Mouse (Mus musculus): ENCODE measurements around the gene Dusp14. TPM values are rescaled to one million over a fixed set of nuclear protein-coding genes. Genes with fewer than 3 reads are reported as not detected.

The Dusp14 gene
- total and polyA plus RNA-seq, 2 experiments from 2014 or later, result 1.4 to 8.2 TPM

- H3K36me3 ChIP-seq (replicated peaks; ENCODE audit: control insufficient read depth, insufficient read depth, low read length), result no peaks in the 10 kb centered on the region
- H3K4me1 ChIP-seq (ENCODE audit: control insufficient read depth, insufficient read depth), result peaks cover 16% of the 10 kb centered on the region; the same call in 1 of the 2 replicates
- 19% methylated on average over 18 of the region's 18 CpGs for WGBS
- no peak overlapping the region for H3K27ac ChIP-seq (ENCODE audit: low read depth)
- DNase-seq (ENCODE audit: low spot score) (peak; percentile 44), ATAC-seq (ENCODE audit: insufficient read depth, low read depth) (no peak)
- peak overlapping the region; percentile 96; the same call in 1 of the 2 replicates for H3K4me2 ChIP-seq (ENCODE audit: low read depth, low read length)
- H3K9ac ChIP-seq (replicated peaks; ENCODE audit: low read depth, low read length), result no peak overlapping the region
- TF ChIP-seq CTCF (IDR thresholded peaks at IDR 0.05; ENCODE audit: low read depth) (no peak), EP300 (IDR thresholded peaks at IDR 0.05; ENCODE audit: low read depth) (no peak)
- H3K4me3 ChIP-seq (ENCODE audit: low read depth, low read length), result peak overlapping the region; percentile 64
- H3K9me3 ChIP-seq (replicated peaks; ENCODE audit: control insufficient read depth, low read length), result no peaks in the 10 kb centered on the region
- peaks cover 37% of the 10 kb centered on the region for H3K27me3 ChIP-seq (ENCODE audit: control insufficient read depth, insufficient read depth, low read length)
These were observed 2.0 kb downstream of the Dusp14 start for GRCm38 (mm10) chr11:84066927-84067645.

- Histone ChIP-seq H3K9me3 (replicated peaks; ENCODE audit: control insufficient read depth, low read length) (no peaks in the 10 kb centered on the region), H3K27me3 (ENCODE audit: control insufficient read depth, insufficient read depth, low read length) (peaks cover 41% of the 10 kb centered on the region), H3K9ac (replicated peaks; ENCODE audit: low read depth, low read length) (no peak overlapping the region), H3K27ac (ENCODE audit: low read depth) (no peak overlapping the region), H3K4me2 (ENCODE audit: low read depth, low read length) (peak overlapping the region; percentile 1; the same call in 1 of the 2 replicates), H3K36me3 (replicated peaks; ENCODE audit: control insufficient read depth, insufficient read depth, low read length) (no peaks in the 10 kb centered on the region), H3K4me1 (ENCODE audit: control insufficient read depth, insufficient read depth) (peaks cover 16% of the 10 kb centered on the region; the same call in 1 of the 2 replicates), H3K4me3 (ENCODE audit: low read depth, low read length) (no peak overlapping the region)
- WGBS, result 6% methylated on average over 11 of the region's 11 CpGs
- TF ChIP-seq CTCF (IDR thresholded peaks at IDR 0.05; ENCODE audit: low read depth), result peak; percentile 46; the same call in 1 of the 2 replicates
- no peak for TF ChIP-seq EP300 (IDR thresholded peaks at IDR 0.05; ENCODE audit: low read depth)
- ATAC-seq (ENCODE audit: insufficient read depth, low read depth), result no peak
- DNase-seq (ENCODE audit: low spot score), result peak; percentile 47
These were observed 3.0 kb downstream of the Dusp14 start for GRCm38 (mm10) chr11:84066071-84066481.

- no peak overlapping the region for H3K4me3 ChIP-seq (ENCODE audit: low read depth, low read length)
- H3K4me1 ChIP-seq (ENCODE audit: control insufficient read depth, insufficient read depth), result peaks cover 13% of the 10 kb centered on the region; the same call in 1 of the 2 replicates
- H3K9me3 ChIP-seq (replicated peaks; ENCODE audit: control insufficient read depth, low read length), result no peaks in the 10 kb centered on the region
- 83% methylated on average over 3 of the region's 3 CpGs for WGBS
- ATAC-seq (ENCODE audit: insufficient read depth, low read depth) (no peak), DNase-seq (ENCODE audit: low spot score) (no peak)
- no peak overlapping the region for H3K27ac ChIP-seq (ENCODE audit: low read depth)
- no peaks in the 10 kb centered on the region for H3K36me3 ChIP-seq (replicated peaks; ENCODE audit: control insufficient read depth, insufficient read depth, low read length)
- TF ChIP-seq EP300 (IDR thresholded peaks at IDR 0.05; ENCODE audit: low read depth), result no peak
- TF ChIP-seq CTCF (IDR thresholded peaks at IDR 0.05; ENCODE audit: low read depth), result no peak
- H3K9ac ChIP-seq (replicated peaks; ENCODE audit: low read depth, low read length), result no peak overlapping the region
- H3K4me2 ChIP-seq (ENCODE audit: low read depth, low read length), result no peak overlapping the region
- peaks cover 28% of the 10 kb centered on the region for H3K27me3 ChIP-seq (ENCODE audit: control insufficient read depth, insufficient read depth, low read length)
These were observed 5.3 kb downstream of the Dusp14 start for GRCm38 (mm10) chr11:84063631-84064209.

GRCm38 (mm10) chr11:84062805-84063204 is 6.3 kb downstream of the Dusp14 start:
- Histone ChIP-seq H3K9me3 (replicated peaks; ENCODE audit: control insufficient read depth, low read length) (no peaks in the 10 kb centered on the region), H3K27ac (ENCODE audit: low read depth) (no peak overlapping the region), H3K9ac (replicated peaks; ENCODE audit: low read depth, low read length) (no peak overlapping the region), H3K4me3 (ENCODE audit: low read depth, low read length) (no peak overlapping the region), H3K4me1 (ENCODE audit: control insufficient read depth, insufficient read depth) (0 out of 2 replicates have a peak, but pooled peaks cover 8% of the 10 kb centered on the region), H3K4me2 (ENCODE audit: low read depth, low read length) (no peak overlapping the region), H3K36me3 (replicated peaks; ENCODE audit: control insufficient read depth, insufficient read depth, low read length) (no peaks in the 10 kb centered on the region), H3K27me3 (ENCODE audit: control insufficient read depth, insufficient read depth, low read length) (peaks cover 28% of the 10 kb centered on the region)
- WGBS, result 35% methylated on average over 2 of the region's 2 CpGs
- no peak for TF ChIP-seq CTCF (IDR thresholded peaks at IDR 0.05; ENCODE audit: low read depth)
- ATAC-seq (ENCODE audit: insufficient read depth, low read depth), result peak; percentile 47; the same call in 1 of the 2 replicates
- DNase-seq (ENCODE audit: low spot score), result peak; percentile 65

GRCm38 (mm10) chr11:84061881-84062280 is 7.2 kb downstream of the Dusp14 start:
- no peaks in the 10 kb centered on the region for H3K9me3 ChIP-seq (replicated peaks; ENCODE audit: control insufficient read depth, low read length)
- no peak overlapping the region for H3K9ac ChIP-seq (replicated peaks; ENCODE audit: low read depth, low read length)
- no peak overlapping the region for H3K4me3 ChIP-seq (ENCODE audit: low read depth, low read length)
- 0 out of 2 replicates have a peak, but pooled peaks cover 6% of the 10 kb centered on the region for H3K4me1 ChIP-seq (ENCODE audit: control insufficient read depth, insufficient read depth)
- no peak overlapping the region for H3K27ac ChIP-seq (ENCODE audit: low read depth)
- H3K36me3 ChIP-seq (replicated peaks; ENCODE audit: control insufficient read depth, insufficient read depth, low read length), result no peaks in the 10 kb centered on the region
- H3K27me3 ChIP-seq (ENCODE audit: control insufficient read depth, insufficient read depth, low read length), result peaks cover 22% of the 10 kb centered on the region
- TF ChIP-seq EP300 (IDR thresholded peaks at IDR 0.05; ENCODE audit: low read depth) (no peak), CTCF (IDR thresholded peaks at IDR 0.05; ENCODE audit: low read depth) (no peak)
- H3K4me2 ChIP-seq (ENCODE audit: low read depth, low read length), result no peak overlapping the region
- ATAC-seq (ENCODE audit: insufficient read depth, low read depth) (no peak), DNase-seq (ENCODE audit: low spot score) (no peak)
- WGBS, result 90% methylated on average over 2 of the region's 2 CpGs
